Mouse (Mus musculus): Measurements from ENCODE around the gene Qtrt1.
A peak's percentile ranks its signal among the peaks of the same experiment; 100 is the strongest.
"Not testable (repeated sequence)": the region's sequence is repeated elsewhere in the genome, so short reads cannot be mapped to it uniquely, and the experiment has no call there.

Qtrt1 gene

GRCm38 (mm10) chr9:21450270-21450669 lies 38.6 kb downstream of the Qtrt1 start:
- no peak for DNase-seq (ENCODE audit: low spot score in 2 of 2)

- peak in 1 of 2 experiments; percentile 58 for DNase-seq (ENCODE audit: low spot score in 2 of 2)
These were observed 39.8 kb downstream of the Qtrt1 start for GRCm38 (mm10) chr9:21451391-21451790.

GRCm38 (mm10) chr9:21451870-21452269 lies 40.2 kb downstream of the Qtrt1 start:
- DNase-seq (ENCODE audit: low spot score in 2 of 2): peak in 1 of 2 experiments; percentile 39

- DNase-seq (ENCODE audit: low spot score in 2 of 2): no peak
These were observed 41.4 kb downstream of the Qtrt1 start for GRCm38 (mm10) chr9:21453003-21453402.

- no peak for DNase-seq (ENCODE audit: low spot score in 2 of 2)
These were observed 41.8 kb downstream of the Qtrt1 start for GRCm38 (mm10) chr9:21453459-21453858.

GRCm38 (mm10) chr9:21454556-21454955 lies 42.9 kb downstream of the Qtrt1 start:
- no peak for DNase-seq (ENCODE audit: low spot score in 2 of 2)

GRCm38 (mm10) chr9:21455103-21455770 lies 43.6 kb downstream of the Qtrt1 start:
- DNase-seq (ENCODE audit: low spot score in 2 of 2): no peak

GRCm38 (mm10) chr9:21456246-21456929 lies 44.8 kb downstream of the Qtrt1 start:
- DNase-seq (ENCODE audit: low spot score in 2 of 2): no peak

GRCm38 (mm10) chr9:21456930-21457634 lies 45.4 kb downstream of the Qtrt1 start:
- DNase-seq (ENCODE audit: low spot score in 2 of 2): no peak

GRCm38 (mm10) chr9:21458821-21459220 lies 47.2 kb downstream of the Qtrt1 start:
- DNase-seq (ENCODE audit: low spot score in 2 of 2): no peak

GRCm38 (mm10) chr9:21460400-21460940 lies 48.8 kb downstream of the Qtrt1 start:
- DNase-seq (ENCODE audit: low spot score in 2 of 2): no peak

GRCm38 (mm10) chr9:21463138-21463590 lies 51.5 kb downstream of the Qtrt1 start:
- DNase-seq (ENCODE audit: low spot score in 2 of 2): no peak

GRCm38 (mm10) chr9:21463766-21464564 lies 52.3 kb downstream of the Qtrt1 start:
- DNase-seq (ENCODE audit: low spot score in 2 of 2): no peak

GRCm38 (mm10) chr9:21464565-21464928 lies 52.9 kb downstream of the Qtrt1 start:
- DNase-seq (ENCODE audit: low spot score in 2 of 2): not testable (repeated sequence)

GRCm38 (mm10) chr9:21469032-21470024 lies 57.7 kb downstream of the Qtrt1 start:
- peak in 1 of 2 experiments; percentile 41 for DNase-seq (ENCODE audit: low spot score in 2 of 2)

Data from urinary bladder, adult 18-20 months (tissue).